Mouse (Mus musculus) hindbrain, embryonic 12.5 days (tissue): ENCODE data around the gene Cobl. TPM values are rescaled to one million over a fixed set of nuclear protein-coding genes. Genes with fewer than 3 reads are reported as not detected.

Source experiments
- ATAC-seq: fragments of 200-750 bp; cut with Nextera tagmentation; 2 replicates; pipeline ENCODE4 v1.8.0; 2017; ENCODE audit warnings: moderate TSS enrichment; ENCODE audit not compliant: low FRiP score
- H3K27ac ChIP-seq: fragments of 300-500 bp; sonication (generic); 2 replicates; pipeline ENCODE4 v1.5.1; 2016; ENCODE audit warnings: mild to moderate bottlenecking
- H3K27me3 ChIP-seq: fragments of 300-500 bp; sonication (generic); 2 replicates; pipeline ENCODE4 v1.6.1; 2016; ENCODE audit warnings: mild to moderate bottlenecking
- H3K36me3 ChIP-seq: fragments of 300-500 bp; sonication (generic); 2 replicates; pipeline ENCODE4 v1.6.1; 2016; ENCODE audit warnings: mild to moderate bottlenecking
- H3K4me1 ChIP-seq: fragments of 300-500 bp; sonication (generic); 2 replicates; pipeline ENCODE4 v1.6.1; 2016
- H3K4me2 ChIP-seq: fragments of 300-500 bp; sonication (generic); replicated peaks from 2 replicates; pipeline ENCODE4 v1.6.1; 2016; ENCODE audit warnings: mild to moderate bottlenecking
- H3K4me3 ChIP-seq: fragments of 300-500 bp; sonication (generic); 2 replicates; pipeline ENCODE4 v1.5.1; 2016; ENCODE audit warnings: mild to moderate bottlenecking
- H3K9ac ChIP-seq: fragments of 300-500 bp; sonication (generic); 2 replicates; pipeline ENCODE4 v1.6.1; 2016; ENCODE audit warnings: mild to moderate bottlenecking, moderate library complexity
- H3K9me3 ChIP-seq: fragments of 300-500 bp; sonication (generic); replicated peaks from 2 replicates; pipeline ENCODE4 v1.6.1; 2016; ENCODE audit warnings: mild to moderate bottlenecking
- WGBS: fragments of 180-500 bp; shearing (Covaris S2); methylation state at CpG from one replicate; pipeline ENCODE4 v1.1.7; 2016; 5-methylcytosine and 5-hydroxymethylcytosine counted together
- polyA plus RNA-seq: library from polyadenylated mRNA; unstranded; fragments of >200 nt; fragmentation: Nextera tagmentation; extraction: Ambion mirVana; gene quantifications from 2 replicates; pipeline ENCODE4 v1.2.1, GENCODE M21; 2016

The Cobl gene
- polyA plus RNA-seq, 1 experiment from 2014 or later = 5.3 TPM

DNA sequence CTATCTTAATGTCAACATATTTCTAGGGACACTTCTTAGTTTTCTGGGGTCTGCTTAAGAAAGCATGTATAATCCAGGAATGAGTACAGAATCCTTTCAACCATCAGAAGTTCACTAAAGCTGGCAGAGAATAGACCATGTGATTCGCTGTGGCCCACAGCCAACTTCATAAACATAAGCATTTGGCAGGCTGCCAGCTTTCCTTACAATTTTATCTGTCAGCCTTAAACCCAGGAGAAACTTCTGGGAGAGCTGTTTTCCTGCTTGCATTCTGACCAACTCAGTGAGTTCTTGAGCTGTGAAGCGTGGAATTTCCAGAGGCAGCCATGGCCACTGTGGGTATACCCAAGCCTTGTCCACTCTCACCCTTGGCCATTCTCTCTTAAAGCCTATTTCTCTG, 132.8 kb downstream of the Cobl start:
- Histone ChIP-seq H3K9me3 (no peaks in the 10 kb centered on the region), H3K4me2 (no peak overlapping the region), H3K27ac (no peak overlapping the region), H3K27me3 (no peaks in the 10 kb centered on the region), H3K36me3 (no peaks in the 10 kb centered on the region), H3K9ac (no peak overlapping the region), H3K4me3 (no peak overlapping the region), H3K4me1 (no peaks in the 10 kb centered on the region)
- ATAC-seq = no peak
- 74% methylated on average over 2 of the region's 2 CpGs for WGBS

DNA sequence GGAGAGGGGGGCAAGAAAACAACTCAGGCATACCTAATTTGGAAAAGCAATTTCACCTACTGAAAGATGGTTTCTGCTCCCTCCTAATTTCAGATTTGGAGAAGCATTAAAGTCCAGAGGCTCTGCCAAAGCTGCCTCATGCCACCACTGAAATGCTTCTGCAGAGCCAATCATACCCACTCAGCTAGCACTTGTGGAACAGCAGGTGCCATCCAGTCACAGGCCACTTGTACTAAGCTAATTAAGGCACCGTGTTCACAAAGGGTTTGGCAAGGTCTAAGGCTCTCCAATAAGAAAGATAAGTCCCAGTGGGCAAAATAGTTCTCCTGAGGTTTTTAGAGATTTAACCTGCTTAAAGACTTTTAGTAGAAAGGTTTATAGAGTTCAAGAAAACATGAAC, 143.3 kb downstream of the Cobl start:
- WGBS = 76% methylated on average over 1 of the region's 1 CpGs
- H3K4me1 ChIP-seq = no peaks in the 10 kb centered on the region
- H3K36me3 ChIP-seq = no peaks in the 10 kb centered on the region
- H3K27me3 ChIP-seq = no peaks in the 10 kb centered on the region
- no peak overlapping the region for H3K27ac ChIP-seq
- no peaks in the 10 kb centered on the region for H3K9me3 ChIP-seq
- no peak overlapping the region for H3K4me3 ChIP-seq
- H3K9ac ChIP-seq = no peak overlapping the region
- ATAC-seq = no peak
- H3K4me2 ChIP-seq = no peak overlapping the region

DNA sequence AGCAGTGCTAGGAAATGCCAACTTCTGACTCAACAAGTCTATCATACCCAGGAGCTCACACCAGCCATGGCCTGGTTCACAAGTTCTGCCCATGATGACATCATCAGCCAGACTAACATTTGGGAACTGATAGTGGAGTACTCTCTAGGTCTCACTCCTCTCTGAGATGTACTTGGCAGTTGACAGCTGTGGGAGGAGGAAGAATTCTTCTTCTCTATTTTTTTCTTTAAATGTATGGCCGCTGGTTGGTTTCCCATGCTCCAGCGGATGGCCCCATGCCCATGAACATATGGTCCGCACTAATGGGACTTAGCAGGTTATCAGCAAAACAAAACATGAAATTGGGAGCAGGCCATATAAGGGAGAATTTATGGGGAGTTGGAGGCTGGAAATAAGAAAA, 145.4 kb downstream of the Cobl start:
- Histone ChIP-seq H3K36me3 (no peaks in the 10 kb centered on the region), H3K4me3 (no peak overlapping the region), H3K9me3 (no peaks in the 10 kb centered on the region), H3K4me2 (no peak overlapping the region), H3K4me1 (no peaks in the 10 kb centered on the region), H3K27me3 (no peaks in the 10 kb centered on the region), H3K9ac (no peak overlapping the region), H3K27ac (no peak overlapping the region)
- ATAC-seq = no peak
- WGBS = 91% methylated on average over 3 of the region's 3 CpGs

DNA sequence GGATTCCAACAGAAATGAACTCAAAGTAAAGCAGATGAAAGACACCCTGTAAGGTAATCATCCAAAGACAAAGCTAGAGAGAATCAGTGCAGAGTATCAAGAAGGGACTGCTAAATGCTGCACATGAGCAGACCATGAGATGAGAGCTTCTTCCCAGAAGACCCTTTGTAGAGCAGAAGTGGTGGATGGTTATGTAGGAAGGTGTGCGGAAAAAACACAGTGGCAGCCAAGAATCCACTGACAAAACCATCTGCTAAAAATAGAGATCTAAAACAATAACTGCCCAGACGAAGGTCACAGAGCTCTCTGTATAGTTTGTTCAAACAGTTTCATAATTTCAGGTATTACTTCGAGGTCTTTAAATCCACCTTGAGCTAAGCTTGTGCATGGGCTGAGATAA, 149.1 kb downstream of the Cobl start:
- H3K9me3 ChIP-seq = no peaks in the 10 kb centered on the region
- H3K4me2 ChIP-seq = no peak overlapping the region
- WGBS = 79% methylated on average over 3 of the region's 3 CpGs
- no peak overlapping the region for H3K27ac ChIP-seq
- H3K27me3 ChIP-seq = no peaks in the 10 kb centered on the region
- H3K9ac ChIP-seq = no peak overlapping the region
- H3K36me3 ChIP-seq = no peaks in the 10 kb centered on the region
- H3K4me3 ChIP-seq = no peak overlapping the region
- no peak for ATAC-seq
- H3K4me1 ChIP-seq = no peaks in the 10 kb centered on the region

DNA sequence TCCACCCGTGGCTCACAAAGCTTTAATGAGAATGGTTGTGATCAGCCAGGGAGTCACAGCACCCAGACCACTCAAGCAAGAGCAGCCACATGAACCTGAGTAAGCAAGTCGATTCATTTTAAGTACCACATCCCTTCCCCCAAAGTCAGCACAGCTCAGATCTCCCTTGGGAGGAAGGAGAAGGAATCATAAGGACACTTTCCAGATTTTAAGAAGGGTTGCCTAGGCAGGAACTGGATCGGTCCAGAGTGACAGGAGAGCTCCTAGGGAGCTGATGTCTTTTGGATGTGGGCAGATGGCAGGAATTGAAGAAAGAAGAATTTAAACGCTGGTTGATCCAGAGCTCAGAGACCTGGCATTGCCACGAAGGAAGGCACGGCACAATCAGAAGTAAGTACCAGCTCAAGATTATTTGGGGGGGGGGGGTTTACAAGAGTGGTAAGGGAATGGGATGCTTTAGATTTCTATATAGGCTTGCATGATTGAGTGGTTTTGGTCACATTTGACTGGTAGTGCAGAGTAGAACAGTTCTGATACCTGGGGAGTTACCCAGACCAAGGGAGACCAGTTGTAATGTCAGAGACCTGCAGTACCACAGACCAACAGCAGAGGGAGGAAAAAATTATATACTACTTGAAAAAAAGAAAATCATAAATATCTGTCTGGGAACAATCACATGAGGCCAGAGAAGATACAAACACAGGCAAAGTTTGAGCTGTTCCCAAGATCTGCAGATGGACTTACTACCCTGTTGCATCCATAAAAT, 150.3 kb downstream of the Cobl start:
- no peaks in the 10 kb centered on the region for H3K27me3 ChIP-seq
- 82% methylated on average over 6 of the region's 6 CpGs for WGBS
- peak; percentile 56 for ATAC-seq
- no peak overlapping the region for H3K27ac ChIP-seq
- H3K4me2 ChIP-seq = no peak overlapping the region
- no peak overlapping the region for H3K9ac ChIP-seq
- H3K4me3 ChIP-seq = no peak overlapping the region
- no peaks in the 10 kb centered on the region for H3K4me1 ChIP-seq
- H3K9me3 ChIP-seq = no peaks in the 10 kb centered on the region
- H3K36me3 ChIP-seq = no peaks in the 10 kb centered on the region

DNA sequence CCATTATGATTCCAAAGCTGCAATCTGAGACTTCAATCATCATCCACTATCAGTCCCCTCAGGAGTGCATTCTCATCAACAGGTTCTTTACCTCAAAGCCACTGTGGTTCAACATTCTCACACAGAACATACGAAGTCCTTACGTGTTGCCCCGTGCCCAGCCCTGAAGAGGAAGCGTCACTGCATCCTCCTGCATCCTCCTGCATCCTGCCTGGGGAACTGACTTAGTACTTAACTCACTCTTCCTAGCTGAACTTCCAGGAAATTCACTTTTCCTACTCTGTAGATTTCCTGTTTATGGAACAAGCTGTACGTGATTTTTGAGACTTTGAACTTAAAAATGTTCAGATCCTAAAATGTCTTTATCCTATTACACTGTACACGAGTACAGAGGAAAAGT, 153.3 kb downstream of the Cobl start:
- H3K27ac ChIP-seq = no peak overlapping the region
- no peaks in the 10 kb centered on the region for H3K4me1 ChIP-seq
- 89% methylated on average over 6 of the region's 6 CpGs for WGBS
- no peak overlapping the region for H3K4me2 ChIP-seq
- no peak overlapping the region for H3K9ac ChIP-seq
- ATAC-seq = no peak
- no peaks in the 10 kb centered on the region for H3K36me3 ChIP-seq
- H3K27me3 ChIP-seq = no peaks in the 10 kb centered on the region
- no peaks in the 10 kb centered on the region for H3K9me3 ChIP-seq
- H3K4me3 ChIP-seq = no peak overlapping the region

DNA sequence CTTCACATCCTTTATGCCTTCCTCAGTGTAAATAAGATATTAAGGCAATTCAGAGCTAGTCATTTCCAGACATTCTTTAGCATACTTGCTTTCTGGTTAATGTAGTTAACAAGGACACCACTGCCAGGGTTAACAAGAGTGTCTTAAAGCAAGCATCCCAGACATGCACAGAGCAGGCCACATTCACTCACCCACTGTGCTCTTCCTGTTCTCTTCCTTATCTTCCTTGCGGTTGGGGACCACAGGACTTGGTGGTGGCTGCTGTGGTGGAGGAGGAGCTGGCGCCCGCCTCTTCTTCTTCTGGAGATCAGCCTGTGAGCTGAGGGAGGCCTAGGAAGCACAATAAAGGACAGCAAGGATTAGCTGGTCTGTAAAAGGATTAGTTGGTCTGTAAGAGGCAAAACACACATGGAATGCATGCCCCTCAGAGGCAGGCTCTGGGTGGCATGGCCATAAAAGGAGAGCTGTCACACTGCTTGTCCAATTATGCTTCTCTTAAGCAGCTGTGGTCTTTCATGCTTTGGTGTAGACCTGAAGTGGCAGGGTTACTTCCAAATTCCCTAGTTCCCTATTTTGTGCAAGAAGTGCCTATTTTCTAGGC, 155.2 kb downstream of the Cobl start:
- no peak overlapping the region for H3K4me2 ChIP-seq
- no peaks in the 10 kb centered on the region for H3K4me1 ChIP-seq
- no peaks in the 10 kb centered on the region for H3K9me3 ChIP-seq
- ATAC-seq = no peak
- H3K9ac ChIP-seq = no peak overlapping the region
- no peak overlapping the region for H3K4me3 ChIP-seq
- 57% methylated on average over 3 of the region's 3 CpGs for WGBS
- no peak overlapping the region for H3K27ac ChIP-seq
- H3K36me3 ChIP-seq = no peaks in the 10 kb centered on the region
- no peaks in the 10 kb centered on the region for H3K27me3 ChIP-seq

DNA sequence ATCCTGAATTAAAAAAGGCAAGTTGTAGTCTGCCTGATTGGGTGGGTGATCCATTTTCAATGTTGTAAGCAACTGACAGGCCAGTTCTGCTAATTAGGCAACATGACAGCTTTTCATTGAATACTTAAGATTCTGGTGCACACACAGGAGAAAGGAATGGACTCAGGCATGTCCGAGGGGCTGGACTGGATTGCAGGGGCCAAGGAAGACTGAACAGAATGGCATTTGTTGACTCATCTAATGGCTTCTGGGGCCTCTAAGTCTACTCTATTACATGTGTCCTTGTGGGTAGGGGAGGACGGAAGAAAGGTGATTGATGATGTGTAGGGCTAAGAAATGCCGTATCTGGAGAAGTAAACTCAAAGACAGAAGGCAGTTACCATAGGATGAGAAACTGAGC, 159.9 kb downstream of the Cobl start:
- no peak for ATAC-seq
- H3K4me2 ChIP-seq = no peak overlapping the region
- H3K9me3 ChIP-seq = no peaks in the 10 kb centered on the region
- H3K9ac ChIP-seq = no peak overlapping the region
- no peak overlapping the region for H3K27ac ChIP-seq
- no peaks in the 10 kb centered on the region for H3K27me3 ChIP-seq
- H3K4me3 ChIP-seq = no peak overlapping the region
- no peaks in the 10 kb centered on the region for H3K36me3 ChIP-seq
- no peaks in the 10 kb centered on the region for H3K4me1 ChIP-seq
- WGBS = 67% methylated on average over 3 of the region's 3 CpGs

DNA sequence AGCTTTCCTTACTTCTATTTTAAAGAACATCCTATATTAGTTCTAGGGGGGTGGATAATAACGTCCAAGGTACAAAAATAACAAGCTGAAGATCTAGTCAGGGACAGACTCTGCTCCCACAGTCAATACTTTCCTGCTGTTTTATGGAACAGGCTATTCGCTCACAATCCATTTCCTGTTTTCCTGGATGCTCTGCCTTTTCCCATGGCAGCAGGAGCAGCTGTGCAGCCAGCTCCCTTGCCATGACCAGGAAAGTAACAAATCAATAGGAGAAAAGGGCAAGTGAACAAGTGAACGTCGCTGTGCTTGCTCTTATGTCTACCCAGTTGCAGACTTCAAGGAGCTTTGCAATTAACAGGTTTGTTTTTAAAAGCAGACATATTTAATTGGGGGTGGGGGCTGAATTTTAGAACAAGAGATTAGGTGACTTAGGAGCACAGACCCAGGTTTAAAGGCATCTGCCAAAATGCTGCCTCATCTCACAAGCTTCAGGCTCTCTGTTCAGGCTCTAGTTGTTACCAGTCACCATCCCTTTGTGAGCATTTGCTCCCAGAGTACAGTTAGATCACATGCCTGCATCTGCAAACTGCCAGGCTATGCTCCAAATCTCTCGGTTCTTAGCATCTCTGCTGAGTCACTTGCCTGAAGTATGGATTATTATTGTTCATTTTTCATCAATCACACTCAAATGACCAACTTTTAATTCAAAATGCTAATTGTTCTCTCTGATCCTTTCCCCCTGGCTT, 164.9 kb downstream of the Cobl start:
- Histone ChIP-seq H3K4me3 (no peak overlapping the region), H3K36me3 (no peaks in the 10 kb centered on the region), H3K4me1 (no peaks in the 10 kb centered on the region), H3K9ac (no peak overlapping the region), H3K4me2 (no peak overlapping the region), H3K9me3 (no peaks in the 10 kb centered on the region), H3K27ac (no peak overlapping the region), H3K27me3 (no peaks in the 10 kb centered on the region)
- ATAC-seq = no peak
- 56% methylated on average over 5 of the region's 5 CpGs for WGBS

DNA sequence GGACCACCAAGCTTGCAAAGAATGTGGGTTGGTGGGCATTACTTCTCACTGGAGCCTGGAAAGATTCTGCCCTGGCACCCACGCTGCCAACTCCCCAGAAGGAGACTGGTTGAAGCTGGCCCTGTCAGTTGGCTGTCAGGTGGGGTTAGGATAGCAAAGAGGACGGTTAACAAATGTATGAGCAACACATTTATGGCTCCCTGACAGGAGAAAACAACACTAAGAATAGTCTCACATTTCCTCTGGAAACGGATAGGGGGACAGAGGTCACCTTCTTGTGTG, 173.2 kb downstream of the Cobl start:
- H3K9ac ChIP-seq = no peak overlapping the region
- WGBS = 38% methylated on average over 3 of the region's 3 CpGs
- H3K36me3 ChIP-seq = no peaks in the 10 kb centered on the region
- H3K9me3 ChIP-seq = no peaks in the 10 kb centered on the region
- H3K4me1 ChIP-seq = no peaks in the 10 kb centered on the region
- no peak for ATAC-seq
- no peak overlapping the region for H3K27ac ChIP-seq
- no peak overlapping the region for H3K4me3 ChIP-seq
- no peak overlapping the region for H3K4me2 ChIP-seq
- H3K27me3 ChIP-seq = no peaks in the 10 kb centered on the region; the same call in 1 of the 2 replicates

DNA sequence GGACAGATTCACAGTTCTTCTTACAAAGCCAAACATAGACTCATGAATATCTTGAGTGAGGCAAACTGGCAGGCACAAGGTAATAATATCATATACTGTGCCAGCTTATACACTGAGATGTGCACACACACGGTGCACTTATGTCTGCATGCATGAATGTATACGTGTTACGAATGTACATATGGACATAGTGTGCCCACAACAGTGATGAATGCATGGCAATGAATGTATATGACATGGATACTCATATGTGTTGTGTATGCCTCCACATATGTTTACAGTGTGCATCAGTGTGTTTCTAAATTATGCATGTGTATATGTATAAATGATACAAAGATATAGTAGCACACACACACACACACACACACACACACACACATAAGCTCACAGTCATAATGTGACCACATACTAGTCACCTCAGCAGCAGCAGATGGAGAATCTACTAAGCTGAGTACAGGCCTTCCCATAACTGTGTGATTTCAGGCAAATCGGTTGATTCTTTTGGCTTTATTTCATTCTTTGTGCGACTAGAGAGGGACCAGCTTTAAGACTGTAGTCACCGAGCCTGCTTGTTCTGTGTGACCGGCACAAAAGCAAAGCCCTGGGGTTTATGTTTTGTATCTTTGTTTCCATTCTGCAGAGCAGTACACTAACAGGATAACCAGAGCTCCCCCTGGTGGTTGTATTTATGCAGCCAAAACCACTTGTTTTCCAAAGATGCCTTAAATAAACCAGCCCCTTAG, 173.7 kb downstream of the Cobl start:
- no peak overlapping the region for H3K4me2 ChIP-seq
- no peaks in the 10 kb centered on the region for H3K36me3 ChIP-seq
- no peaks in the 10 kb centered on the region for H3K9me3 ChIP-seq
- no peak overlapping the region for H3K9ac ChIP-seq
- H3K4me3 ChIP-seq = no peak overlapping the region
- no peaks in the 10 kb centered on the region for H3K4me1 ChIP-seq
- H3K27me3 ChIP-seq = no peaks in the 10 kb centered on the region; the same call in 1 of the 2 replicates
- 46% methylated on average over 7 of the region's 7 CpGs for WGBS
- no peak overlapping the region for H3K27ac ChIP-seq
- peak; percentile 91 for ATAC-seq

DNA sequence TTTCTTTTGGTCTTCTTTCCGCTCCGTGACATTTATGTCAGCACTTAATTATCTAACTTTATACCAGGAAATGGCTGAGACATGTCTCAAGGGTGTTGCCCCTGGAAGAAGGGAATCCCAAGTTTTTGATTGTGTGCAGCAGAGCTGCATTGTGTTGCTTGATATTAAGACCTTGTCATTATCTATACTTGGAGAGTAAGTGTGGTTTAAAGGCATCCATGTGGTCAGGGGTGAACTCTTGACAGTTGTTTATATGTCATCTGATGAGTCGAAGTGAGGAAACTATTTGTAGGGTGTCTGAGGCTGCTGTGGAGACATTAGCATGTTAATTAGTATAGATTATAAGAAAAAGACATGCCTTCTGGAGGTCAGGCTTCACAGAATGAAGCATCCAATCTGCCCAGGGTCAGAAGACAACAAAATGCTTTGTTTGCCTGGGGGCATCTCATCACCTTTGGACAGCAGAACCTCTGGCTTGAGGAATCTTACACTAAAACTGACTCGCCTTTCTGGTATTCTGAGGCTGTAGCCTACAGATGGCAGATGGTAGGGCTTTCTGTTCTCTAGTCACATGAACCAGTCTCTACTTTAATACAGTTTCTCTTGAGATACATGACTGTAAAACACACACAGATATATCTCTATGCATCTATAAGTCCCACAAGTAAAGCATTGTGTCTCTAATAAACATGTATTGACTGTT, 179.3 kb downstream of the Cobl start:
- ATAC-seq = no peak
- Histone ChIP-seq H3K27ac (no peak overlapping the region), H3K36me3 (no peaks in the 10 kb centered on the region), H3K4me3 (no peak overlapping the region), H3K27me3 (no peaks in the 10 kb centered on the region; the same call in 1 of the 2 replicates), H3K9ac (no peak overlapping the region), H3K4me1 (no peaks in the 10 kb centered on the region), H3K9me3 (no peaks in the 10 kb centered on the region), H3K4me2 (no peak overlapping the region)
- 83% methylated on average over 4 of the region's 4 CpGs for WGBS
